Mouse (Mus musculus) heart, postnatal 0 days (tissue): Measurements from ENCODE around the gene Paqr5. TPM values are rescaled to one million over a fixed set of nuclear protein-coding genes. Genes with fewer than 3 reads are reported as not detected.

Source experiments
- ATAC-seq: fragments of 200-750 bp; cut with Nextera tagmentation; 2 replicates; pipeline ENCODE4 v1.8.0; 2017; ENCODE audit warnings: low read depth, moderate number of reproducible peaks, moderate library complexity; ENCODE audit not compliant: insufficient read depth
- DNase-seq: peaks from one replicate; pipeline ENCODE4 v3.0.0-alpha.2; 2016; ENCODE audit warnings: low spot score
- H3K27ac ChIP-seq: fragments of 300-500 bp; sonication (generic); 2 replicates; pipeline ENCODE4 v1.5.1; 2014; ENCODE audit warnings: low read depth, mild to moderate bottlenecking
- H3K27me3 ChIP-seq: fragments of 300-500 bp; sonication (generic); 2 replicates; pipeline ENCODE4 v1.6.1; 2014; ENCODE audit warnings: low read length, mixed read lengths; ENCODE audit not compliant: control insufficient read depth, insufficient read depth
- H3K36me3 ChIP-seq: fragments of 300-500 bp; sonication (generic); replicated peaks from 2 replicates; pipeline ENCODE4 v1.6.1; 2014; ENCODE audit warnings: low read length, mixed read lengths; ENCODE audit not compliant: control insufficient read depth, insufficient read depth
- H3K4me1 ChIP-seq: fragments of 300-500 bp; sonication (generic); 2 replicates; pipeline ENCODE4 v1.6.1; 2014; ENCODE audit warnings: antibody characterized with exemption; ENCODE audit not compliant: control insufficient read depth, insufficient read depth
- H3K4me2 ChIP-seq: fragments of 300-500 bp; sonication (generic); 2 replicates; pipeline ENCODE4 v1.6.1; 2014; ENCODE audit warnings: low read depth, mild to moderate bottlenecking, low read length, moderate library complexity
- H3K4me3 ChIP-seq: fragments of 300-500 bp; sonication (generic); 2 replicates; pipeline ENCODE4 v1.5.1; 2014; ENCODE audit warnings: low read depth, low read length
- H3K9ac ChIP-seq: fragments of 300-500 bp; sonication (generic); replicated peaks from 2 replicates; pipeline ENCODE4 v1.6.1; 2014; ENCODE audit warnings: low read depth, low read length, mixed read lengths
- H3K9me3 ChIP-seq: fragments of 300-500 bp; sonication (generic); replicated peaks from 2 replicates; pipeline ENCODE4 v1.6.1; 2016; ENCODE audit warnings: low read length; ENCODE audit not compliant: control insufficient read depth
- CTCF ChIP-seq: IDR thresholded peaks from 2 replicates; pipeline ENCODE4 v1.5.1; 2016; ENCODE audit warnings: antibody characterized with exemption, control low read depth, low read depth
- EP300 ChIP-seq: IDR thresholded peaks from 2 replicates; pipeline ENCODE4 v1.6.1; 2016; ENCODE audit warnings: antibody characterized with exemption, low read depth
- WGBS: fragments of 180-500 bp; shearing (Covaris S2); extraction: QIAGEN DNeasy Blood & Tissue Kit; methylation state at CpG from one replicate; pipeline ENCODE4 v1.1.7; 2014; 5-methylcytosine and 5-hydroxymethylcytosine counted together
- polyA plus RNA-seq: library from polyadenylated mRNA; unstranded; fragments of >200 nt; fragmentation: Nextera tagmentation; extraction: Ambion mirVana; gene quantifications from 2 replicates; pipeline ENCODE4 v1.2.1, GENCODE M21; 2015
- total RNA-seq: library from RNA; depleted of rRNA; stranded (reverse); fragments of >200 nt; gene quantifications from 2 replicates; pipeline ENCODE4 v1.2.3, GENCODE M21; 2014; ENCODE audit warnings: low replicate concordance

Gene Paqr5
- total and polyA plus RNA-seq, 2 experiments from 2014 or later = 0.18 to 5.1 TPM

GRCm38 (mm10) chr9:62013316-62014097, 13.1 kb downstream of the Paqr5 start:
- WGBS = 70% methylated on average over 12 of the region's 12 CpGs
- no peak overlapping the region for H3K4me3 ChIP-seq
- TF ChIP-seq EP300 = no peak
- no peak for TF ChIP-seq CTCF
- H3K4me2 ChIP-seq = no peak overlapping the region
- H3K27ac ChIP-seq = no peak overlapping the region
- ATAC-seq = no peak
- no peaks in the 10 kb centered on the region; the same call in 1 of the 2 replicates for H3K4me1 ChIP-seq
- H3K36me3 ChIP-seq = no peaks in the 10 kb centered on the region
- no peak overlapping the region for H3K9ac ChIP-seq
- no peak for DNase-seq
- H3K27me3 ChIP-seq = 0 out of 2 replicates have a peak, but pooled peaks cover 4% of the 10 kb centered on the region
- no peaks in the 10 kb centered on the region for H3K9me3 ChIP-seq

DNA sequence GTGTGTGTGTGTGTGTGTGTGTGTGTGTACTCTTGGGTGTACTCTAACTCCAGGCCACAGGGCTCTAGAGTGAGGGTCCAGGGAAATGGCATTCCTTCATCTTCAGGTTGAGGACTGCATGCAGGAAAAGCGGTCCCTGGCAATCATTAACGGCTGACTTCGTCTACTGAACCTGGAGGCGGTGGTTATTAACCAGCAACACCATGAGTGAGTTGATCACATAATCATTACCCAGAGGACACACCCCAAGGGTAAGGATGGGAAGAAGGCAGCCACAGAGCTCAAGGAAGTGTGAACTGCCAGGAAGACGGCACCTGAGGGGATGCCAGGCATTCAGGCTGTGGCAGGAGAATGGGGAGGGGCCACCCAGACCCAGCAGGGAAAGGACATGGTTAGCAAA, 18.3 kb downstream of the Paqr5 start:
- no peak for ATAC-seq
- no peak overlapping the region for H3K4me2 ChIP-seq
- no peaks in the 10 kb centered on the region for H3K36me3 ChIP-seq
- no peak overlapping the region for H3K9ac ChIP-seq
- no peak for TF ChIP-seq EP300
- no peak for TF ChIP-seq CTCF
- no peaks in the 10 kb centered on the region for H3K4me1 ChIP-seq
- H3K9me3 ChIP-seq = no peaks in the 10 kb centered on the region
- 80% methylated on average over 5 of the region's 5 CpGs for WGBS
- no peak overlapping the region for H3K27ac ChIP-seq
- no peak overlapping the region for H3K4me3 ChIP-seq
- 0 out of 2 replicates have a peak, but pooled peaks cover 4% of the 10 kb centered on the region for H3K27me3 ChIP-seq
- no peak for DNase-seq

DNA sequence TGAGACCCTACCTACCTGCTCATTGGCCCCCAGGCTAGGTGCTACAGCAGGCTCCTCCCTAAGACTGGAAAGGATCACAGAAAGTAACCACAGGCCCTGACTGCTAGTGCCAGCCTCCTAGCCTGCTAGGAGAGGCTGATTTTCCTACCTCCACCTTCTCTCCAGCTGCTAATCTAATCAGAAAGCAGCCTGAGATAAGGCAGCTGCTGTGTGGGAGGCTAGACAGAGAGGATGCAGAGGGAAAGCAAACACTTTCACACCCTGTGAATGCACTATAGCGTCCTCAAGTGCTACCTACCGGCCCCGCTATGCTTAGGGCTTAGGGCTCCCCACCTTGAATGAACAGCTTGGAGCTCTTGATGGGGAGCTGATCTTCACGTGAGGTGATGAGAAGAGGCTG, 19.6 kb downstream of the Paqr5 start:
- H3K9ac ChIP-seq = no peak overlapping the region
- DNase-seq (no peak), ATAC-seq (no peak)
- H3K27me3 ChIP-seq = 0 out of 2 replicates have a peak, but pooled peaks cover 4% of the 10 kb centered on the region
- H3K9me3 ChIP-seq = no peaks in the 10 kb centered on the region
- no peak for TF ChIP-seq CTCF
- no peak for TF ChIP-seq EP300
- H3K4me2 ChIP-seq = no peak overlapping the region
- no peak overlapping the region for H3K4me3 ChIP-seq
- WGBS = 27% methylated on average over 4 of the region's 4 CpGs
- no peak overlapping the region for H3K27ac ChIP-seq
- no peaks in the 10 kb centered on the region for H3K36me3 ChIP-seq
- no peaks in the 10 kb centered on the region for H3K4me1 ChIP-seq

DNA sequence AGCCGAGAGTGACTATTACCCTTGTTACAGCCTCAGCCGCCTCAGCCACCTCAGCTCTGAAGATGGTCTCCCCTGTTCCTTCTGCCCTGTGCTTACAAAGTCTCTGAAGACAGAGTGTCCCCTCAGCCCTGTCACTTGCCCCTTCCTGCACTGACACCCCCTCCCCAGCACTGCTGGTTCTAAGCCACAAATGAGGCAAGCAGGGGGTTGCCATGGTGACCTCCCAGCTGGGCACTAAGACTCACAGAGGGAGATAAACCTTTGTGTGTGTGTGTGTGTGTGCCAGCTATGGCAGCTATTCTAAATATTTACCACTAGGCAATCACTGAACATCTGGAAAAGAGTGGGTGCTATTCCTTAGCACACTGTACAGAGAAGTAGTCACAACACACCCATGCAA, 23.0 kb downstream of the Paqr5 start:
- WGBS = 45% methylated on average over 2 of the region's 2 CpGs
- Histone ChIP-seq H3K9ac (no peak overlapping the region), H3K36me3 (no peaks in the 10 kb centered on the region), H3K9me3 (no peaks in the 10 kb centered on the region), H3K27me3 (no peaks in the 10 kb centered on the region), H3K4me1 (no peaks in the 10 kb centered on the region), H3K4me3 (no peak overlapping the region), H3K27ac (no peak overlapping the region), H3K4me2 (no peak overlapping the region)
- TF ChIP-seq EP300 (no peak), CTCF (no peak)
- DNase-seq (no peak), ATAC-seq (no peak)

DNA sequence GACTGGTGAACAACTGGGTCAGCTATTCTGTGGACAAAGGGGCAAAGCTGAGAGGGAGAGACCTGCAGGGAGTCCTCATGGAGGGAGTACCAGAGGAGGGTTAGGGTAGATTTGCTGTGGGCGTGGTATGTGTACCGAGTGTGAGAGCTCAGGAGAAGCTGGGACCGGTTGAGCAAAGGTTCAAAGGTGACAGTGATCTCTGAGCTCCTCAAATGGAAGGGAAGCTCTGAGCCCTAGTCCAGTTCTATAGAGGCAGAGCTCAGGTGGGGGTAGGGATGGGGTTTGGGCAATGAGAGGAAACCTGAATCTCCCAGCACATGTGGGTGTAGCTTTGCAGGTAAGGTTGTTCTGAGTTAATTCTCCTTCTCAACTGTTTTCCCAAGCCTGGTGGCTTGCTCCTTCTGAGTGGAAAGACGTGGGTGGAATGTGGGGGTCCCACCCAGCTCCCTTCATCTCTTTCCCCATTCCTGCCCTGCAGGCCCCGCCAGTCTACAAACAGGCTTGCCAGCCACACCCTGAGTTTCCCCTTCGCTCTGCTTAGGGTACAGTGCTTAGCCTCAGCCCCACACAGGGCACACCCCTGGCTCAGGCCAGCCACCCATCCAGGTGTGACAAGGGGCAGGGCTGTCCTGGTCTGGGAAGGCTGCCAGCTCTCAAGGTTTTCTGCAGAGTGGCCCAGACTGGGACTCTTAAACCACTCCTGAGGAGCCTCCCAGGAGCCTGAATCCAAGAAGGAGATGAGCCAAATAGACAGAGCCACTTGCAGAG, 26.8 kb downstream of the Paqr5 start:
- no peak overlapping the region for H3K4me3 ChIP-seq

More for the DNA sequence above, 26.8 kb downstream of the Paqr5 start:
- H3K27me3 ChIP-seq = no peaks in the 10 kb centered on the region
- no peak overlapping the region for H3K4me2 ChIP-seq
- no peaks in the 10 kb centered on the region for H3K4me1 ChIP-seq
- no peaks in the 10 kb centered on the region for H3K36me3 ChIP-seq
- TF ChIP-seq EP300 (no peak), CTCF (no peak)
- H3K9ac ChIP-seq = no peak overlapping the region
- no peak overlapping the region for H3K27ac ChIP-seq
- H3K9me3 ChIP-seq = no peaks in the 10 kb centered on the region
- WGBS = 79% methylated on average over 6 of the region's 6 CpGs
- no peak for ATAC-seq
- DNase-seq = no peak
